Mouse (Mus musculus): Measurements from ENCODE around the gene Olfr576. TPM values are rescaled to one million over a fixed set of nuclear protein-coding genes. Genes with fewer than 3 reads are reported as not detected.

The Olfr576 gene
- polyA plus RNA-seq, 1 experiment from 2014 or later, result not detected

- WGBS, result 57% methylated on average over 1 of the region's 1 CpGs
- H3K27me3 ChIP-seq, result no peaks in the 10 kb centered on the region
- no peak within 1 kb of the TSS for H3K9ac ChIP-seq
- H3K4me2 ChIP-seq, result no peak within 1 kb of the TSS
- no peaks in the 10 kb centered on the region for H3K4me1 ChIP-seq
- H3K36me3 ChIP-seq, result no peaks in the 10 kb centered on the region
- no peaks in the 10 kb centered on the region for H3K9me3 ChIP-seq
- H3K4me3 ChIP-seq, result no peak within 1 kb of the TSS
- no peak within 1 kb of the TSS for H3K27ac ChIP-seq
- no peak for ATAC-seq (ENCODE audit: insufficient number of reproducible peaks, insufficient read depth, low FRiP score, low TSS enrichment, low read depth)
These were observed 3.9 kb upstream of the Olfr576 start, which contains the start of gene Olfr575 for GRCm38 (mm10) chr7:102958593-102958992. Olfr575 (minus strand) TSS chr7:102958775.

- no peak overlapping the region for H3K4me2 ChIP-seq
- no peak for ATAC-seq (ENCODE audit: insufficient number of reproducible peaks, insufficient read depth, low FRiP score, low TSS enrichment, low read depth)
- H3K9me3 ChIP-seq, result no peaks in the 10 kb centered on the region
- no peak overlapping the region for H3K9ac ChIP-seq
- H3K36me3 ChIP-seq, result no peaks in the 10 kb centered on the region
- H3K4me1 ChIP-seq, result no peaks in the 10 kb centered on the region
- no peak overlapping the region for H3K4me3 ChIP-seq
- no peaks in the 10 kb centered on the region for H3K27me3 ChIP-seq
- no peak overlapping the region for H3K27ac ChIP-seq
- 39% methylated on average over 1 of the region's 1 CpGs for WGBS
These were observed 11.9 kb downstream of the Olfr576 start for GRCm38 (mm10) chr7:102974399-102974798.

- H3K36me3 ChIP-seq, result no peaks in the 10 kb centered on the region
- no peaks in the 10 kb centered on the region for H3K9me3 ChIP-seq
- no peaks in the 10 kb centered on the region for H3K27me3 ChIP-seq
- H3K4me1 ChIP-seq, result no peaks in the 10 kb centered on the region
- no peak within 1 kb of the TSS for H3K4me2 ChIP-seq
- 85% methylated on average over 2 of the region's 2 CpGs for WGBS
- no peak within 1 kb of the TSS for H3K4me3 ChIP-seq
- H3K9ac ChIP-seq, result no peak within 1 kb of the TSS
- no peak within 1 kb of the TSS for H3K27ac ChIP-seq
- no peak for ATAC-seq (ENCODE audit: insufficient number of reproducible peaks, insufficient read depth, low FRiP score, low TSS enrichment, low read depth)
These were observed 13.4 kb downstream of the Olfr576 start, which contains the start of gene Olfr577 for GRCm38 (mm10) chr7:102975843-102976242. Olfr577 (minus strand) TSS chr7:102975943.

GRCm38 (mm10) chr7:102989224-102989623, 26.8 kb downstream of the Olfr576 start, which contains the start of gene Olfr578:
Olfr578 (minus strand) TSS chr7:102989324.
- Histone ChIP-seq H3K4me3 (no peak within 1 kb of the TSS), H3K4me1 (no peaks in the 10 kb centered on the region), H3K4me2 (no peak within 1 kb of the TSS), H3K9ac (no peak within 1 kb of the TSS), H3K27me3 (no peaks in the 10 kb centered on the region), H3K27ac (no peak within 1 kb of the TSS), H3K9me3 (no peaks in the 10 kb centered on the region), H3K36me3 (no peaks in the 10 kb centered on the region)
- ATAC-seq (ENCODE audit: insufficient number of reproducible peaks, insufficient read depth, low FRiP score, low TSS enrichment, low read depth), result no peak
- 60% methylated on average over 3 of the region's 3 CpGs for WGBS

Other genes with a start within 250 kb of the Olfr576 start
- gene Olfr33, start 243.6 kb upstream of the Olfr576 start, polyA plus RNA-seq (2015; fragmentation: Nextera tagmentation; extraction: Ambion mirVana), result not detected in 2 replicates
- not detected in 2 replicates for gene Olfr559, start 235.2 kb upstream of the Olfr576 start, polyA plus RNA-seq (2015; fragmentation: Nextera tagmentation; extraction: Ambion mirVana)
- gene Olfr560, start 203.3 kb upstream of the Olfr576 start, polyA plus RNA-seq (2015; fragmentation: Nextera tagmentation; extraction: Ambion mirVana), result not detected in 2 replicates
- 0.04 and 0.33 TPM in 2 replicates for gene Olfr78, start 203.2 kb upstream of the Olfr576 start, polyA plus RNA-seq (2015; fragmentation: Nextera tagmentation; extraction: Ambion mirVana)
- gene Olfr561, start 191.4 kb upstream of the Olfr576 start, polyA plus RNA-seq (2015; fragmentation: Nextera tagmentation; extraction: Ambion mirVana), result not detected in 2 replicates
- not detected in 2 replicates for gene Olfr564, start 159.2 kb upstream of the Olfr576 start, polyA plus RNA-seq (2015; fragmentation: Nextera tagmentation; extraction: Ambion mirVana)
- gene Olfr566, start 103.9 kb upstream of the Olfr576 start, polyA plus RNA-seq (2015; fragmentation: Nextera tagmentation; extraction: Ambion mirVana), result not detected in 2 replicates
- 0.45 TPM in 1 of 2 replicates, not detected in the other for gene Olfr568, start 85.5 kb upstream of the Olfr576 start, polyA plus RNA-seq (2015; fragmentation: Nextera tagmentation; extraction: Ambion mirVana)
- not detected in 2 replicates for gene Olfr569, start 71.8 kb upstream of the Olfr576 start, polyA plus RNA-seq (2015; fragmentation: Nextera tagmentation; extraction: Ambion mirVana)
- gene Olfr570, start 68.1 kb upstream of the Olfr576 start, polyA plus RNA-seq (2015; fragmentation: Nextera tagmentation; extraction: Ambion mirVana), result not detected in 2 replicates
- 0.15 and 0.33 TPM in 2 replicates for gene Olfr571, start 45.1 kb upstream of the Olfr576 start, polyA plus RNA-seq (2015; fragmentation: Nextera tagmentation; extraction: Ambion mirVana)
- gene Olfr572, start 38.3 kb upstream of the Olfr576 start, polyA plus RNA-seq (2015; fragmentation: Nextera tagmentation; extraction: Ambion mirVana), result not detected in 2 replicates
- not detected in 2 replicates for gene Olfr573-ps1, start 20.1 kb upstream of the Olfr576 start, polyA plus RNA-seq (2015; fragmentation: Nextera tagmentation; extraction: Ambion mirVana)
- not detected in 2 replicates for gene Olfr574, start 14.2 kb upstream of the Olfr576 start, polyA plus RNA-seq (2015; fragmentation: Nextera tagmentation; extraction: Ambion mirVana)
- gene Olfr575, start 3.9 kb upstream of the Olfr576 start, polyA plus RNA-seq (2015; fragmentation: Nextera tagmentation; extraction: Ambion mirVana), result not detected in 2 replicates
- gene Olfr577, start 13.3 kb downstream of the Olfr576 start, polyA plus RNA-seq (2015; fragmentation: Nextera tagmentation; extraction: Ambion mirVana), result not detected in 2 replicates
- gene Olfr578, start 26.7 kb downstream of the Olfr576 start, polyA plus RNA-seq (2015; fragmentation: Nextera tagmentation; extraction: Ambion mirVana), result not detected in 2 replicates
- gene Olfr582, start 75.4 kb downstream of the Olfr576 start, polyA plus RNA-seq (2015; fragmentation: Nextera tagmentation; extraction: Ambion mirVana), result not detected in 2 replicates
- not detected in 2 replicates for gene Olfr583, start 88.6 kb downstream of the Olfr576 start, polyA plus RNA-seq (2015; fragmentation: Nextera tagmentation; extraction: Ambion mirVana)
- not detected in 2 replicates for gene Olfr584, start 119.2 kb downstream of the Olfr576 start, polyA plus RNA-seq (2015; fragmentation: Nextera tagmentation; extraction: Ambion mirVana)
- not detected in 2 replicates for gene Olfr585, start 135.1 kb downstream of the Olfr576 start, polyA plus RNA-seq (2015; fragmentation: Nextera tagmentation; extraction: Ambion mirVana)
- not detected in 2 replicates for gene Olfr586, start 163.0 kb downstream of the Olfr576 start, polyA plus RNA-seq (2015; fragmentation: Nextera tagmentation; extraction: Ambion mirVana)
- gene Olfr588-ps1, start 178.2 kb downstream of the Olfr576 start, polyA plus RNA-seq (2015; fragmentation: Nextera tagmentation; extraction: Ambion mirVana), result not detected in 2 replicates
- not detected in 2 replicates for gene Olfr589, start 193.7 kb downstream of the Olfr576 start, polyA plus RNA-seq (2015; fragmentation: Nextera tagmentation; extraction: Ambion mirVana)
- not detected in 2 replicates for gene Olfr591, start 215.7 kb downstream of the Olfr576 start, polyA plus RNA-seq (2015; fragmentation: Nextera tagmentation; extraction: Ambion mirVana)
- gene Olfr592, start 222.1 kb downstream of the Olfr576 start, polyA plus RNA-seq (2015; fragmentation: Nextera tagmentation; extraction: Ambion mirVana), result not detected in 2 replicates
- gene Olfr593, start 249.2 kb downstream of the Olfr576 start, polyA plus RNA-seq (2015; fragmentation: Nextera tagmentation; extraction: Ambion mirVana), result not detected in 2 replicates

All from embryonic facial prominence, embryonic 13.5 days (tissue).